Mouse (Mus musculus) heart, embryonic 15.5 days (tissue): ENCODE measurements at regions not wholly inside any gene's neighbourhood (a gene's known extent, or its start where the extent isn't known, plus 50 kb on each side); places are given as distances from the start of the nearest gene placed in this dataset.

Experiments
- ATAC-seq: fragments of 200-750 bp; cut with Nextera tagmentation; replicated peaks from 2 replicates; pipeline ENCODE4 v1.8.0; 2017; ENCODE audit warnings: low read depth, moderate TSS enrichment; ENCODE audit not compliant: insufficient number of reproducible peaks, insufficient read depth, low FRiP score
- H3K27ac ChIP-seq: fragments of 300-500 bp; sonication (generic); 2 replicates; pipeline ENCODE4 v1.5.1; 2015; ENCODE audit warnings: mild to moderate bottlenecking, inconsistent platforms
- H3K27me3 ChIP-seq: fragments of 300-500 bp; sonication (generic); 2 replicates; pipeline ENCODE4 v1.6.1; 2015; ENCODE audit warnings: inconsistent platforms
- H3K36me3 ChIP-seq: fragments of 300-500 bp; sonication (generic); 2 replicates; pipeline ENCODE4 v1.6.1; 2015; ENCODE audit warnings: mild to moderate bottlenecking, inconsistent platforms
- H3K4me1 ChIP-seq: fragments of 300-500 bp; sonication (generic); replicated peaks from 2 replicates; pipeline ENCODE4 v1.6.1; 2015; ENCODE audit warnings: inconsistent platforms
- H3K4me2 ChIP-seq: fragments of 300-500 bp; sonication (generic); 2 replicates; pipeline ENCODE4 v1.6.1; 2015; ENCODE audit warnings: inconsistent platforms, mild to moderate bottlenecking, moderate library complexity
- H3K4me3 ChIP-seq: fragments of 300-500 bp; sonication (generic); 2 replicates; pipeline ENCODE4 v1.5.1; 2015; ENCODE audit warnings: mild to moderate bottlenecking, inconsistent platforms
- H3K9ac ChIP-seq: fragments of 300-500 bp; sonication (generic); 2 replicates; pipeline ENCODE4 v1.6.1; 2015; ENCODE audit warnings: mild to moderate bottlenecking, inconsistent platforms
- H3K9me3 ChIP-seq: fragments of 300-500 bp; sonication (generic); replicated peaks from 2 replicates; pipeline ENCODE4 v1.6.1; 2016; ENCODE audit warnings: inconsistent platforms
- WGBS: fragments of 180-500 bp; shearing (Covaris S2); methylation state at CpG from one replicate; pipeline ENCODE4 v1.1.7; 2015; ENCODE audit warnings: mixed read lengths; 5-methylcytosine and 5-hydroxymethylcytosine counted together

DNA sequence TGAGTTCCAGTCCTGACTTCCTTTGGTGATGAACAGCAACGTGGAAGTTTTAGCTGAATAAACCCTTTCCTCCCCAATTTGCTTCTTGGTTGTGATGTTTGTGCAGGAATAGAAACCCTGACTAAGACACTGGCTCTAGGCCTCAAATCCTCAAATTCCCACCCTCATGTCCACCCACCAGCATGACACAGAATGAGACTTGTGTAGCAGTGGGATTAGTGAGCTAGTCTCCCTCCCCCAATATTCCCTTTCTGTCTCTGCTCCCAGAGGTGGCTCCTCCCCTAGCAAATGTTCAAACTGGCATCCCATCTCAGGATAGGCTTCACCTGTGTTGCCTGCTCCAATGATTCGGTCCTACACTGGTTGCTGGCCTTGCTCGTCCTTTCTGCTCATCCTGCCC lies 94.1 kb upstream of the Myocd start:
- WGBS: 70% methylated on average over 3 of the region's 3 CpGs
- Histone ChIP-seq H3K36me3 (no peaks in the 10 kb centered on the region), H3K9me3 (no peaks in the 10 kb centered on the region), H3K4me2 (peak overlapping the region; percentile 45; the same call in 1 of the 2 replicates), H3K27me3 (no peaks in the 10 kb centered on the region), H3K4me3 (no peak overlapping the region), H3K27ac (peak overlapping the region; percentile 95; the same call in 1 of the 2 replicates), H3K9ac (no peak overlapping the region), H3K4me1 (peaks cover 43% of the 10 kb centered on the region)
- no peak for ATAC-seq

DNA sequence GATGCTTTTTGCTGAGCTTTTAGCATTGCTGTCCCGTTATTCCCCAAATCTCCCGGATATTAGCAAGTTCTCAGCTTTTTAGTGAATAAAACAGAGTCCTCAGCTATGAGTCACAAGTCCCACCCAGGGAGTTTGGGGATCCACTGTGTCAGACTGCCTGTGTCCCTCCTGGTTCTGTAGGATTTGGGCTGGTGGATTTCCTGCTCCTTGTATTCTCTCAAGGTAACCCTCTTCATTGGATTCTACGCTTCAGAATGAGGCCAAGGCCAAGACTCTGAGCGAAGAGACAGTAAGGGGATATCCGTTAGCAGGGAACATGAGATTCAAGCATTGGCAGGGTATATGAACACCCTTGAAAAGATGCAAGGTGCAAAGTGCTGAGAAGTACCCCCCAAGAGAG lies 90.9 kb upstream of the Myocd start:
- peaks cover 29% of the 10 kb centered on the region for H3K4me1 ChIP-seq
- no peaks in the 10 kb centered on the region for H3K36me3 ChIP-seq
- no peak overlapping the region for H3K9ac ChIP-seq
- H3K4me2 ChIP-seq: no peak overlapping the region
- 70% methylated on average over 5 of the region's 5 CpGs for WGBS
- H3K4me3 ChIP-seq: no peak overlapping the region
- ATAC-seq: no peak
- no peaks in the 10 kb centered on the region for H3K9me3 ChIP-seq
- 0 out of 2 replicates have a peak overlapping the region, but pooled peaks have one; percentile 6 for H3K27ac ChIP-seq
- H3K27me3 ChIP-seq: no peaks in the 10 kb centered on the region

DNA sequence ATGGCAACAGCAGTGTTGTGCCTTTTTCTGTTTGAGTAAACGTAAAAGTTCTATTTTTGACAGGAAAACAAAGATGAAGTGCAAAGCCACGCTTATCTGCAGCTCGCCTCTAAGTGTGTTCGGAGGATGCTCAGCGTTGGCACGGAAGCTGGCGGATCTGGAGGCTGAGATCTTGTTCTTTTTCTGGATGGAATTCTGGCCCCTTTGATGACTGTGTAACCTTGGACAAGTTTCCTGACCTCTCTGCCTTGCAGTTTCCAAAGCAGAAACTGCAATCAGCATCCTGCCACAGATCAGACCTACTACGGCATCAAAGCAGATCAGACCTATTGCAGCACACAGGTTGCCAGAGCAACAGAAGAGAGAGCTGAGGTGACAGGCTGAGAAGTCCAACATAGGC lies 89.1 kb upstream of the Myocd start:
- no peak overlapping the region for H3K4me3 ChIP-seq
- H3K27me3 ChIP-seq: no peaks in the 10 kb centered on the region
- no peak overlapping the region for H3K4me2 ChIP-seq
- H3K9me3 ChIP-seq: no peaks in the 10 kb centered on the region
- ATAC-seq: no peak
- peaks cover 21% of the 10 kb centered on the region for H3K4me1 ChIP-seq
- H3K36me3 ChIP-seq: no peaks in the 10 kb centered on the region
- WGBS: 31% methylated on average over 8 of the region's 8 CpGs
- H3K9ac ChIP-seq: no peak overlapping the region
- H3K27ac ChIP-seq: peak overlapping the region; percentile 56; the same call in 1 of the 2 replicates

DNA sequence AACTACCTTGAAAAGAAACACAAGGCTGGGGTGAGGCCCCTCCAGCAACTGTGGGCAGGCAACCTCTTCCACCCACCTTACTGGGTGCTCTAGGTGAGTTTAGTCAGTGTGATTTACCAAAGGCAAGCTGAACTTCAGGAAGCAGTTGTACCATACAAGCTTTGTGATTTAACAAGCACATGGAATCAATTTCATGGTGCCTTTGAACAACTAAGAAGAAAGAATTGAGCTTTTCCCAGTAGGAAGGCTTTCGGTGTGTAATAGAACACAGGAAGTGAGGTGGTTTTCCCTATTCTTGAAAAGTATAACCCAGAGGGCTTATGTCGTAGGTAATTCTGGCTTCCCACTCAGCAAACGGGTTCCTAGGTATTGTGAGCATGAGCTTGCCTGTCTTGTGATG lies 82.7 kb upstream of the Myocd start:
- Histone ChIP-seq H3K27ac (no peak overlapping the region), H3K4me2 (no peak overlapping the region), H3K36me3 (no peaks in the 10 kb centered on the region), H3K27me3 (no peaks in the 10 kb centered on the region), H3K9ac (no peak overlapping the region), H3K4me1 (peaks cover 13% of the 10 kb centered on the region), H3K9me3 (no peaks in the 10 kb centered on the region), H3K4me3 (no peak overlapping the region)
- ATAC-seq: no peak
- 83% methylated on average over 3 of the region's 3 CpGs for WGBS

DNA sequence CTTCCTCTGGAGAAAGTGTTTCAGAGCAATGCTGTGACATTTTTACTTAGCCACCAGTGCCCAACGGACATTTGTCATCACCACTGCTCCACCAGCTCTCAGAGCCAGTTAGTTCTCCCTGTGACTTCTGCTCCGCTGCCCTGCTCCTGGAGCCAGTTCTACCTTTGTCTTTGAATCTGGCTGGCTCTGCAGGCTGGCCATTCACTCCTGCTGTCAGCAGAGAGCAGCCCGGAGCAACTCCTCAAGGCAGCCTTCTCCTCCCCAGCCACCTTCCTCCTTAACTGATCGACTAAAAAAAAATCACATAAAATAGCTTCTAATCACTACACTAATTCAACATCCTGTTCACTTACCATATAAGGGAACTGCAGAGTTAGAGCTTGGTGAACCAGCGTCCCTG lies 79.2 kb upstream of the Myocd start:
- no peak overlapping the region for H3K9ac ChIP-seq
- ATAC-seq: peak; percentile 72
- H3K27me3 ChIP-seq: no peaks in the 10 kb centered on the region
- peaks cover 15% of the 10 kb centered on the region for H3K4me1 ChIP-seq
- H3K4me3 ChIP-seq: no peak overlapping the region
- H3K36me3 ChIP-seq: no peaks in the 10 kb centered on the region
- H3K27ac ChIP-seq: peak overlapping the region; percentile 67
- no peaks in the 10 kb centered on the region for H3K9me3 ChIP-seq
- WGBS: 24% methylated on average over 5 of the region's 5 CpGs
- no peak overlapping the region for H3K4me2 ChIP-seq

DNA sequence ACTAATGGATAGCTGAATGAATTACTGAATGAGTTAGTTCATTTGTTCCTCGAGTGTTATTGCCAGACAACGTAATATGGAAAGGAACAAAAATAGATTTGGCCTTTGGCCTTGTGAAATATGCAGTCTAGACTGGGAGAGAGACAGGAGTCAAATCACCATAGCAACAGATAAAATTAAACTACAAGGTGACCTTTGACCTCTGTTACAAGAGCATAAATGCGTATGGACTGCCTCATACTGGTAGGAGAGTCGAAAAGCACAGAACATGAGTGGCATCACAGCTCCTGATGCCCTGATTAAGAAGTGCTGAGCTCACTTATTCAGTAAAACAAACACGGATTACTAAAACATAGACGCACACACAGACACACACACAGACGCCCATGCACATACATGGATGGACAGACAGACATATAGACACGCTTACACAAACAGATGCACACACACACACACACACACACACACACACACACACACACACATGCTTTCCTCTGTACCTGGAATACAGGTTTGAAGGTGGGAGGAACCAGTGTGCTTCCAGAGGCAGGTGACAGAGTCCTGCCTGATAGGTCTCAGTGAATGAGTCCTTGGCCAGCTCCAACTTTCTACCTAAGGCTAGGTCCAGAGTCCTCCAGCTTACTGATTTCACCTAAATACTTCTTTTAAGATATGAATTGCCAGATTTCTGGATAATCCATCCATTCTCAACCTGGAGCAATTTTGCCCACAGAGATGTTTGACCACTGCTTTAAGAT lies 72.1 kb upstream of the Myocd start:
- H3K4me2 ChIP-seq: no peak overlapping the region
- no peaks in the 10 kb centered on the region for H3K9me3 ChIP-seq
- no peaks in the 10 kb centered on the region for H3K36me3 ChIP-seq
- ATAC-seq: no peak
- H3K4me3 ChIP-seq: no peak overlapping the region
- no peak overlapping the region for H3K9ac ChIP-seq
- no peaks in the 10 kb centered on the region for H3K27me3 ChIP-seq
- H3K27ac ChIP-seq: no peak overlapping the region
- H3K4me1 ChIP-seq: peaks cover 15% of the 10 kb centered on the region
- WGBS: 63% methylated on average over 8 of the region's 8 CpGs

DNA sequence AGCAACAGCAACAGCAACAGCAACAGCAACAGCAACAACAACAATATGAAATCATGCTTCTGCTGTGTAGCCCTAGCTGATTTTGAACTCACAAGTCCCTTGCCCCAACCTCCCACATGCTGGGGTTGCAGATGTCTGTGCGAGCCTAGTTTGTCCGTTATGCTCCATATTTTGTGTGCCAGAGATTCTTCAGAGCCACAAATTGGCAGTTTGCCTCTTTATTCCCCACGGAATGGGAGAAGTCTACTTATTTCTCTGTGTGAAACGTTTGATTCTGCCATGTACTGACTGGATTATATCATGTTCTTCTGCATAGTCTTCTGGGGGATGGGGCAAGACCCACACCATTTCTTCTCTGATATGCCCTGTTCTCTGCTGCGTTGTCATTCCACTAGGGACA lies 64.5 kb upstream of the Myocd start:
- Histone ChIP-seq H3K36me3 (no peaks in the 10 kb centered on the region), H3K9ac (no peak overlapping the region), H3K27me3 (no peaks in the 10 kb centered on the region), H3K4me1 (peaks cover 9% of the 10 kb centered on the region), H3K9me3 (no peaks in the 10 kb centered on the region), H3K27ac (no peak overlapping the region), H3K4me3 (no peak overlapping the region), H3K4me2 (no peak overlapping the region)
- 55% methylated on average over 5 of the region's 5 CpGs for WGBS
- ATAC-seq: no peak

DNA sequence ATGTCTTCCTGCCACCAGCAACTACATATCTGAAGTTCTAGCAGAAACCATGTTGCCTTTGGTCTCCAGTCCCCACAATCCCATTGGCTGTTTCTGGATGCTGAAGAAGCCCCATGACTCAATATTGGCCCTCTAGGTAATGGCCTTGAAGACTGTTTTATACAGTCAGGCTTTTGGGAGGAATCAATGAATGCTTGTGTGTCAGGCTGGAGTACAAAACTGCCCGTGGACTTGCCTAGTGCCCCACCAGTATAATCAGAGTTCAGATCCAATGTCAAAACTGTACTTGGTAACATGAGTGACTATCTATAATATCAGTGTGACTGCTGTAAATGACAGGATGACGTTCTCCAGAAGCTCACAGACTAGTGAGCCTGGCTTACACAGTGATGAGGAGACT lies 63.3 kb upstream of the Myocd start:
- 57% methylated on average over 2 of the region's 2 CpGs for WGBS
- H3K36me3 ChIP-seq: no peaks in the 10 kb centered on the region
- ATAC-seq: no peak
- H3K4me2 ChIP-seq: no peak overlapping the region
- H3K27ac ChIP-seq: no peak overlapping the region
- no peaks in the 10 kb centered on the region for H3K9me3 ChIP-seq
- H3K4me1 ChIP-seq: peaks cover 5% of the 10 kb centered on the region
- H3K4me3 ChIP-seq: no peak overlapping the region
- H3K9ac ChIP-seq: no peak overlapping the region
- no peaks in the 10 kb centered on the region for H3K27me3 ChIP-seq

DNA sequence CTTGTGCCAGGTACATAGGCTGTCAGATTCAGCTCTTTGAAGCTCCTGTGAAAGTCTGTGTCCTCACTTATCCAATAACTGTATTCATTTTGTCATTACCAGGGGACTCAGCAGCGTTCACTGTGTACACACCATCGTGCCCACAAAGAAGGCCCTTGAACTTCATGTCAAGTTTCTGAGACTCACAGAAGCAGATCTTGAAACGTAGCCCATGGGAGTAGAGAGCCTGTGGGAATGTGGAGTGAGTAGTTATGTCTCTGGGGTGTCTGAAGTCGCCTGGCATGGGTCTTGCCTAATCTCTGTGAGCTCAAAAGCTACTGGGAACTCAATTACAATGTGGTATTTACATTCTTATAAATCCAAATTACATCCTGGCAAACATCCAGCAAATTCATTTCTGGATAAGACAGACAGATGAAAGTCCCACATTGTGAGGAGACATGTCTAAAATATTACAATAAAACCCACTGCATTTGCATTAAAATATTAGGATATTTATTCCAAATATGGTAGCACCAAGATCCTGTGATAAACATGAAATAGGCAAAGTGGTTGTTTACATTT lies 53.2 kb upstream of the Myocd start:
- Histone ChIP-seq H3K27me3 (no peaks in the 10 kb centered on the region), H3K4me2 (no peak overlapping the region), H3K27ac (peak overlapping the region; percentile 49), H3K36me3 (no peaks in the 10 kb centered on the region), H3K9me3 (no peaks in the 10 kb centered on the region), H3K4me3 (no peak overlapping the region), H3K4me1 (peaks cover 37% of the 10 kb centered on the region), H3K9ac (no peak overlapping the region)
- 41% methylated on average over 4 of the region's 4 CpGs for WGBS
- no peak for ATAC-seq
